Mouse (Mus musculus): ENCODE results near the gene Irx5.

GRCm38 (mm10) chr8:92343544-92343943 is 13.9 kb upstream of the Irx5 start:
- TF ChIP-seq CTCF (IDR thresholded peaks at IDR 0.05; ENCODE audit: extremely low read depth, insufficient read depth, low read length) (no peak), POLR2A (IDR thresholded peaks at IDR 0.05; ENCODE audit: extremely low read depth, insufficient read depth, low read length) (no peak)

All from cortical plate, adult 2 months (tissue).